Mouse (Mus musculus) c-Kit-positive CD71-positive TER-119-positive erythroid progenitor cells, embryonic 14.5 days (primary cell): Measurements from ENCODE around the gene Anapc16.
"Not testable (repeated sequence)": the region's sequence is repeated elsewhere in the genome, so short reads cannot be mapped to it uniquely, and the experiment has no call there.

ENCODE experiments used
- DNase-seq: peaks from one replicate; pipeline ENCODE4 v3.0.0-alpha.2; 2013; ENCODE audit warnings: low spot score

The Anapc16 gene

DNA sequence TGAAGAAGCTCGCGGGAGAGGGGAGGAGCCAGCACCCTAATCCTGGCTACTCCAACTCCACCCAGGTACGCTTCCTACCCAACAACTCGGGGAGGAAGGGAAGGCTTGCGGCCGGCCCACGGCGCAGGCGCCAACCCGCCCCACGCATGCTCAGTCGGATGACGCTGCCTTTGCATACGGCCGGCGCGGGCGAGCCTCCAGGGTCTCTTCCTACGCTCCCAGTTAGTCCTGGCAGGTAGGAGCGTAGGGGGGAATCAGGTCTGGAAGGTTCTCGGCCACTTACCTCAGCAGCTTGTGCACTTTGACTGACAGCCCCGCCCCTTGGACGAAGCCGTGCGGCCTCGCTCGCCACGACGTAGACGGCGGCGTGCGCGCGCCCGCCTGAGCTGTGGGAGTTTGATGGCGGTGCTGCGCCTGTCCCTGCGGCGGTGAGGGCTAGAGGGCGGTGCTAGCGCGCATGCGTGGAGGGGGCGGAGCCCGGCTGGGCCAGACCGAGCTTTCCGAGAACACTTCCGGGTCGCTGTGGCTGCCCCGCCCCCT is at the start of gene Anapc16, which contains the start of gene Ascc1:
Gene Anapc16, minus strand, starts transcription at position 463 of the 540 bp plus-strand sequence.
Gene Ascc1, plus strand, starts transcription at position 133 of the 540 bp plus-strand sequence.
- peak; percentile 96 for DNase-seq

DNA sequence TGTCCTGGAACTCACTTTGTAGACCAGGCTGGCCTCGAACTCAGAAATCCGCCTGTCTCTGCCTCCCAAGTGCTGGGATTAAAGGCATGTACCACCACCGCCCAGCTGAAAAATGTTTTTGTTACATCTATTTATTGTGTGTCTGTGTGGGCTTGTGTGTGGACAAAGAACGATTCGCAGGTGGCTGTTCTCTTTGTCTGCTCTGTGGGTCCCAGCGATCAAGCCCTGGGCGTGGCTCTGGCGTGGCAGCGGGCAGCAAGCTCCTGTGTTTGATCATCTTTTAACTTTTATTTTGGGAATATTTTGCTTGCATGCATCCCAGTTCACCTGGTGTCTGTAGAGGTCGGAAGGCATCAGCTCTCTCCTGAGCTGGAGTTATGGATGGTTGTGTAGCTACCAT is 47.6 kb upstream of the Anapc16 start:
- no peak for DNase-seq

DNA sequence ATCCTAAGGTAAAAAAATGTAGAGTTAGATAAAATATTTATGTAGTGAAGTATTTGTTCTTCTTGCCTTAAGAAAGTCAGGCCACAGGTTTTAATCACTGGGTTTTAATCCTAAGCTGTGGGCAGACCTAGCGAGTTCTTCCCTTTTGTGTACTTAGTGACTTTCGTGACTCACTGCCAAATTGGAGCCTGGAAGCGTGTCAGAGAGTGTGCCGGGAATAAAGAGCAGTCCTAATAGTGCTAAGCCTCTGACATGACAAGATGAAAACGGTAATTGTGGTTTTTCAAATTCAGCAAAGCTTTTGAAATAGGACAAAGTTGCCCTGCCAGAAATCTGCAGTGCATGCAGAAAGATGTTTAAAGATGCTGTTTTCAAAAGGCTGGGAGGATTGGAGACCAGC is 43.8 kb upstream of the Anapc16 start:
- DNase-seq = no peak

DNA sequence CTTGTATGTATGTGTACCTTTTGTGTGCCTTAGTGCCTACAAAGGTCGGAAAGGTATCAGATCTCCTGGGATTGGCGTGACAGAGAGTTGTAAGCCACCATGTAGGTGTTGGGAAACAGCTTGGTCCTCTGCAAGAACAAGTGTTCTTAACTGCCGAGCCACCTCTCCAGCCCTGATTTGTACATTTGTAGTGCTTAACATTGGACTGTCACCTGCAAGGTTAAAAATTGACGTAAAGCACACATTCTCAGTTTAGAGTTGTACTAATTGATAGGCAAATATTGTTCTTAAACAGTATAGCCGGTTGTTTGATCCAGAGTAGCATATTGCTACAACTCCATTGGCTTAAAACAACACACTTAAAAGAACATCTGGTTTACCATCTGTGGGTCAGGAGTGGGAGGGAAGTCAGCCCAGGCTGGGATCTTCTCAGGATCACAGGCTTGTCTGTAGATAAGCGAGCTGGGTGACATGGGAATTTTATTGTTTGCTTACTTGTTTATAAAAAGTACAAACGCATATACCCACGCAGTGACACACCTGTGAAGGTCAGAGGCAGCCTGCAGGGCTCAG is 39.5 kb upstream of the Anapc16 start:
- no peak for DNase-seq

DNA sequence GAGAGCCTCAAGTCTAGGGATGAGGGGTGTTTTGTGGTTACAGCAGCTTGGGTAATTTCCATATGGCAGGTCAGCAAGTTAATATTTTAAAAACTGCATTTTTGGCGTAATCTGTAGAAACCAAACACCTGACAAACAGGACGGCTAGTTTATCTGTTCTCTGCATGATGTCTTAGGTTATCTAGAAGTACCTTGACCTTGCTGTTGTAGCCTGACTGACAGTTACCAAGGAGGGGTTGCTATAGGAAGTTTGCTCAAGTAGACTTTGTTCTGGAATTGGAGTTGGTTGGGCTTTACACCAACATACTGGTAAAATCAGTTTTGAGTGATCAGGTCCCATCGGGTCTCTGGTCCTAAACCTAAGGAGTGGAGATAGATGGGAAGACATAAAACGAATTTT is 32.8 kb upstream of the Anapc16 start:
- DNase-seq = peak; percentile 12

DNA sequence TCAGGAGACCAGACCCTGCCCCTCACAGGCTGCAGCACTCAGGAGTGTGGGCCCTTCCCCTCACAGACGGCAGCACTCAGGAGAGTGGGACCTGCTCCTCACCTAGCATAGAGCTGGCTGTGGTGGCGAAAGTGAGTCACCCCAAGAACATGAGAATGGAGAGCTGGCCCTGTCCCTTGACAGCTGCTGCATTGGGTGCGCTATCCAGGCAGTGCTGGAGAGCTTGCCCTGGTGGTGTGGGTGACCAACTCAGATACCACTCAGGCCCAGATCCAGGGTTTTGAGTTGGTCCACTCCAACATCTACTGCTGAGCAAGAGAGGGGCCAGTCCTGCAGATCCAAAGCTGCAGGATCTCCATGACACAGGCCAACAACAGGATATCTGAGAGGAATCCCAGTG is 31.7 kb upstream of the Anapc16 start:
- DNase-seq = no peak

DNA sequence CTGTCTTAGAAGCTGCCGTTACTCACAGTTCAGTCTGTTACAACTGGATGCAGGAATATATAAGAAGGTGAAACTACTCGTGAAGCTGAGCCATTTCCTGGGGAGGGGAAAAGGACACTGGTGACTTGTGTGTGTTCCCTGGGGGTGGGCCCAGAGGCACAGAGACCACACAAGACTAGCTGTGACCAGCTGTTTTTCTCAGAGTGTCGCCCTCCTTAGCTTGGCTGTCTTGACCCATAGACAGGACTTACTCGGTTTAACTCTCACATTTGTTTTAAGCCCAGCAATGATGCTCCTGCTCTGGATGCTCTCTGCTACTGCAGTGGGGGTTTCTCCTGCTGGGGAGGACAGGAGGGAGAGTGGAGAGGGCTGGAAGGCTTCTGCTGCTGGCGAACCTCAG is 30.1 kb upstream of the Anapc16 start:
- no peak for DNase-seq

DNA sequence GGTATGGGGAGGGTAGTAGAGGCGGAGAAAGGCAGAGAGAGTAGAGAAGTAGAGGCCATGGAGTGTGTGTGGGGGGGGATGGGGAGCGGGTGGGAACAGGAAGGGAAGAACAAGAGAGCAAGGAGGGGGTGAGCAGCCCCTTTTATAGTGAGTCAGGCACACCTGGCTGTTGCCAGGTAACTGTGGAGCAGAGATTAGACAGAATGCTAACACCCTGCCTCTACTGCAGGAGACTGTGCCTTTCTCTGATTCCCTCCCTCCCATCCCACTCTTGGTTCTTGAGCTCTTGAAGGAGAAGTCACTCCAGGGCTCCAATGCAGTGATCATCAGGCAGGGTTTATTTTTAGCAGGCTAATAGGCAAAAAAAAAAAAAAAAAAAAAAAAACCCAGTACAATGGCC is 29.7 kb upstream of the Anapc16 start:
- DNase-seq = no peak

DNA sequence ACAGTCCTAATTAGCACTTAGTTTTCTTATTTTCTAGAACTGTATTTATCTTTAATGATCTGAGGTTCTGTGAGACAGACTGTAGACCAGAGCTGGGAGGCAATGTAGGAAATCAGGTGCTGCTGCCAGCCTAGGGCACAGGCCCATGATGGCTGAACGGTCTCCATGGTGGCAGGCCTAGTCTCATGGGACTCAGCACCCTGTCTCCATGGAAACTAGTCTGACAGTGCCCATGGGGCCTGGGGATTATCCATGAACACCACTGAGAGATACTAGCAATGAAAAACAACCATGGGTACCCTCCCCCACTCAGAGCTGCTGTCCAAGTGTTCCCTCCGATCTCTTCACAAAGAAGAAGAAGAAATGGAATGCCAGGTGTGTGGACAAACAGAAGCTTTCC is 29.1 kb upstream of the Anapc16 start:
- DNase-seq = no peak

DNA sequence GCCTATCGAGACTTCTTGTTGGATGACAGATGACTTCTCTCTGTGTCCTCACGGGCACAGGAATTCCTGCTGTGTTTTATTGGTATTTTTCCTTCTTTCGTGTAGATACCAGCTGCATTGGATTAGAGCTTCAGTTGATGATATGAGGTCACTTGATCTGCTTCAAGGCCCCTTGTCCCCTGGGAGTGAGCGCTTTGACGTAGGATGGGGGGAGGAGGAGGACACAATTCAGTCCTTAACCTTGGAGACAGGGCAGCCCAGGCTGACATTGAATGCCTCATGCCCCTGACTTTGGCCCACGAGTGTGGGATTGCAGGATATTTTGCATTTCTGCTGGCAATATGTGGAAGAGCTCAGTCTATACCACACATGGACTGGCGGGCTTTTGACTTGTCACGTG is 28.6 kb upstream of the Anapc16 start:
- DNase-seq = no peak

DNA sequence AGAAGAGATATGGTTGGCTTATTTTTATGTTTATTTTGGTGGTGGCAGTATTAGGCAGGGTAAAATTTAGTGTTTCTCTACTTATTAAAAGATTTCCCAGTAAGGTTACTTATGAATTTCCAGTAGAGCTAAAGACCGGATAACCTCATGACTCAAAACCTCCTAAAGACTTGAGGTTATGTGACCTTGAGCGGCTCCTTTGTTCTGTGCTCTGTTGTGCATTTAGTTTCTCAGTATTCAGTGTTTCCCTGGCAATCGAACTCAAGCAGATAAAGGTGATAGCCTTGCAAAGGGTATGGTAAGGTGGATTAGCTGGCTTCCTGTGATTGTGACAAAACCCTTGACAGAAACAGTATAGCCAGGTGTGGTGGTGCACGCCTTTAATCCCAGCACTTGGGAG is 26.5 kb upstream of the Anapc16 start:
- DNase-seq = no peak

DNA sequence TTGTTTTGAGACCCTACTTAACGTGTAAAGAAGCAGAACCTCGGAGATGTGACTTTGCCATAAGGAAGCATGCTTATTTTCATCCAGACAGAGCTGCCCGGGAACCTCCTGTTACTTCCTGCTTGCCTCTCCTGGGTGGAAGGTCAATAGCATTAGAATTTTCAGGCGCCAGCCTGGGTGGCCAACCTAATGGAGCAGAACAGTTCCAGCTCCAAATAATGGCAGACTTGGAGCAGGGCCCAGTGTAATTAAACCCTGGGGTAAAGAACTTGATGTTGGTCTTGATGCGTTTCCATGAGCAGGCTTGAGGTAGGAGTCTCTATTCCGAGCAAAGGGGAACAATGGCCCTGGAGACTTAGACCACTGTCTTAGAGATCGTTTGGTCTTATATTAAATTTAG is 26.0 kb upstream of the Anapc16 start:
- DNase-seq = no peak

DNA sequence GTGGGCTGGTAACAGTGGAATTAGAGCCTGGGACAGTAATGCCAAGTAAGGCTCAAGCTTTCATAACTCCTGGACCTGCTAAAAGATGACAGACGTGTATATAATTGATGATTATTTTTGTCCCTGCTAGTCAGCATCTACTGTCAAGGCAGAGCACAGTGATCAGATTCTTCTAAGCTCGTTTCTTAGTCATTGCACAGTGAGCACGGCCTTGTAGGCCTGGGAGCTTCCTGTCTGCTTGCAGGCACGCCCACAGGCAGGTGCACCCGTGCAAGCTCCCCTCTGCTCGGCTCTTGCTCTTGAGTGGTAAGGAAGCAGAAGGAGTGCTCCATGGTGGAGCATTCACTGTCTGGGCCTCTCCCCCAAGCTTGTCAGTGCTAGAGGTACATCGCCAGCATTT is 25.2 kb upstream of the Anapc16 start:
- DNase-seq = no peak

DNA sequence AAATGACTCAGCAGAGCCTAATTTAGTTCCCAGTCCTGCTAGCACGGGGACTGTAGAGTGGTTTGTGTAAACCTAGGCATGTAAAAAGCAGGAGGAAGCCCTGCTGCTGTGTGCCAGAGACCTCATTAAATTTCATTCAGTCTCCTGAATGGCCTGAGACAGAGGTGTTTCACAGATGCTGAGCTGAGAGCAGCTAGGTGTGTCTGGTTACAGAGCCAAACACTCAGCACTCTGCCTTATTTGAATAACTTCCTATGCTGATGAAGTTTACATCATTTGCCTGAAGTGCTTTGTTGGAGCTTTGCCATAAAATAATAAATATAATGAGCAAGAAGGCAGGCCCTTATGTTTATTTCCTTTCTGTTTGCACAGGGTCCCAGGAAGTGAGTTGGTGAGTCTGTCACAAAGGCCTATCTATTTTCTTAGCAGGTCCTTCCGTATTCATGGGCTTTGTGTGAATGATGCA is 24.7 kb upstream of the Anapc16 start:
- no peak for DNase-seq

DNA sequence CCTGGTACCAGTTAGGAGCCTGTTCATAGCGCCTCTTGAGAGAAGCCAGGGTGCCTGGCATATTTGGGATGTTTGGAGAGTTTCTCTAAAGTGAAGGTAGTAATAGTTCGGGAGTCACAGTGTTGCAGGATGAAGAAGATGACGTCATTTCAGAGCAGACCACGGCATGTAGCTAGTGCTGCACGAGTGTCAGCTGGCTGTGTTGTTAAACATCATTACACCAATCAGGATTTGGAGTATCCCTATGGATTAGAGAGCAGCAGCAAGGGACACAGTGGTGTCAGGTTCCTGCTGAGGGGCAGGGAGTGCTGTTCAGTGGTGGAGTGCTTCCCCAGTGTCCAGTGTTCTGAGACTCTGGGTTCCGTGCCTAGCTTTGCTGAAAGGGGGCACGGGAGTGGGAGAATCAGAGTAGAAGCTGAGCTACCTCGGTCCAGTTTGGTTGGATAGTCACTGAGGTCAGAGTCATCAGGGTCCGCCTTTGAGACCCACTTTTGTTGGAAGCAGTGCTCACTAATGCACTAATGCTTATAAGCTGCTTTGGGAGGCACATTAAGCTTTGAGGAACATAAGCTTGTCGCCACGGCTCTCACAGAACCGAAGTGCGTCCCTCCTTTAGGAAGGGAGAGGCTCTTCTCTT is 23.9 kb upstream of the Anapc16 start:
- DNase-seq = no peak

DNA sequence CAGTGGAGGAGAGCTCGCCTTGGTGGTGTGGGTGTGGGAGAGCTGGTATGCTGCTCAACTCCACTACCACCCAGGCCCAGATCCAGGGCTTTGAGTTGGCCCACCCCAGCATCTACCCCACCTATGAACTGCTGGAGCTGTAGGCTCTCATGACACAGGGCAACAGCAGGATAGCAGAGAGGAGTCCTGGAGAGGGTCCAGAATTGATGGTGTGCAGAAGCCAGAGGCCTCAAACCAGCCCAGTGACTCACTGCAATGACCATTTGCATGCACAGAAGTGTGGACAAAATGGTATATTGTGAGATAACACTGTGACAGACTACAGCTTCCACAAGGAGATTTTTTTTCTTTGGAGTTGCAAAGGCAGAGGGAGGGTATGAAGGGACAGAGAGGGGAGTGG is 20.8 kb upstream of the Anapc16 start:
- DNase-seq = no peak

DNA sequence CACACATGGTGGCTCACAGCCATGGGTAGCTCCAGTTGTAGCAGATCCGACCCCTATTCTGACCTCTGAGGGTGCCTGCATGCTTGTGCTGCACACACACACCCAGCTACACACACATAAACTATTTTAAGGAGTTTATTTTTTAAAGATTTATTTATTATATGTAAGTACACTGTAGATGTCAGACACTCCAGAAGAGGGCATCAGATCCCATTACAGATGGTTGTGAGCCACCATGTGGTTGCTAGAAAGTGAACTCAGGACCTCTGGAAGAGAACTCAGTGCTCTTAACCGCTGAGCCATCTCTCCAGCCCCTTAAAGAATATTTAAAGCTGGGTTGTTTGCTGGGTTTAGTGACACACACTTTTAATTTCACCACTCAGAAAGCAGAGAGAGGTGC is 16.4 kb upstream of the Anapc16 start:
- no peak for DNase-seq

DNA sequence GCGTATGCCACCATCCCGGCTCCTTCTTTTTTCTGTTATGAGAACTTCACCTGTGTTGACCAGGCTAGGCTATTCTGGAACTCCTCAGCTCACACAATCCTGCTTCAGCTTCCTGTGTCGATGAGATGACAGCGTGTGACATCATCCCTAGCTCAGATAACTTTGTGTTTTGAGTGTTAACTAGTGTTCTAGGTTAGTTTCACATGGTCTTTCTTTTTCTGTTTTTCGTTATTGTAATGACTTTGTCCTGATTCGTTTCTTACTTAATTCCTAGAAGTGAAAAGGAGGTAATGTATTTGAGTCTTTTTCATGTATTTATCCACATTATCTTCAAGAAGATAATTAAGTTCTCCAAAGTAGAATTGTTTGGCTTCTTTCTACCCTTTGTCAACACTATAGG is 13.3 kb upstream of the Anapc16 start:
- no peak for DNase-seq

DNA sequence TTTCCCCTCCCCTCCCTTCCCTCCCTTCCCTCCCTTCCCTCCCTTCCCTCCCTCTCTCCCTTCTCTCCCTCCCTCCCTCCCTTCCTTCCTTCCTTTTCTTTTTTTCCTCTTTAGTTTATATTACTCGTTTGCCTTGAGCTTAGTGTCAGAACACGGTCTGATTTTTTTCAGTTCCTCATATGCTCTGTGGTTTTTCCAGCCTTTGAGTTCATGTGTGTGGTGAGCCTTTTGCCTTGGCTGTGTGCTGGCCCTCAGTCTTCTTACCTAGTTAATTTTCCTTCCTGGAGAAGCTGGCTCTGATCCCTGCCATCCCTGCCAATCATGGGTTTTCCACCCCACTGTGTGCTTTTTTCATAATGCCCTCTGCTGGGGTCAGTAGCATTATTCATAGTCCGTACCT is 6.2 kb upstream of the Anapc16 start:
- DNase-seq = no peak

DNA sequence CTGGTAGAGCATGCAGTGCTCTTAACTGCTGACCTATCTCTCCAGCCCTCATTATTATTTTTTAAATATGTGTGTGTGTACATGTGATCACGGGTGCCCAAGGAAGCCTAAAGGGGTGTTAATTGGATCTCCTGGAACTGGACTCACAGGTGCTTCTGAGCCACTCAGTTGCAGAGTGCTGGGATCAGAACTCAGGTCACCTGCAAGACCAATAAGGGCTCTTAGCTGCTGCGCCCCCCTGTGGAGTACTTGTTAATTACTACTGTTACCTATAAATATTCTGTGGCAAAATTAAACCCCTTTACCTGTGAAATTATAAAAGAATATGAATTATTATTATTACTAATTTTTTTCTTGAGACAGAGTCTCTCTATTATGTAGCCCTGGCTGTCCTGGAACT is 2.3 kb upstream of the Anapc16 start:
- DNase-seq = peak; percentile 59

DNA sequence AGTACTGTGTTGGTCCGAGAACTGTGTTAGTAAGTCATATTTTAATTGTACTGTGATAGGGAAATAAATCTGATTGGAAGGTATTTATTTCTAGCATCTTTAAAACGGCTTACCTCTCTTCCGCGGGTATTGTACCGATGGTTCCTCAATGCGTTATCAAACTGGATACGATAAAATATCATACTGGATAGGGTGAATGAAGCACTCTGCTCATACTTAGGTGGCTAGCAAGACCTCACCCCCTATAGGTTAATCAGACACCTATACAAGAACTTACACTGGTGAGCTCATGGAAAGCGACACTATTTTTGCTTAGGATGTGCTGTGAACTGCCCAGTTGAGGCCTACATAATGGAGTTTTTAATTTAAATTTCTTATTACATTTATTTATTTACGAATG is 912 bp upstream of the Anapc16 start:
- DNase-seq = no peak

DNA sequence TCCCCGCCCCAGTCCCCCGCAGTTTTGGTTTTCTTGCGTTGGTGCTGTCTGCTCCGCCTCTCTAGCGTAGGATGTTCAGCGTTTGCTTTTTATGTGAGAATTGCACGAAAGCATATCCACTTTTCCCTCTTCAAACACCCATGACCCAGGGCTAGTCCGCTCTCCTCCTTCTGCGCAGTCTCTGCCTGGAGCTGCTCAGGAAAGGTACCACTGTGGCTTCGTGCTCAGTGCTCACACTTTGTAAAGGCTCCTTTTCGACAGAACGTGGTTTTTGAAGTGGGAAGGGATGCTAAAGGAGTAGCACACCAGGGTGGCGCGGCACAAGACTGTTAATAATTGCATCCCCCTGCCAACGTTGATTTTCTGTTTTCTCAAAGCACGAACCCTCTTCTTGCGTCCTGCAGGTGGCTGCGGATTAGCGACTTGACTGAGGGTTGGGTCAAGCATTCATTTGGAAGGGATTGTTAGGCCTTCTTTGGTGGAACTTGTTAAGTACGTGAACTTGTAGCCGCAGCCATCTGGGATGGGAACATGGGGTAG is 348 bp upstream of the Anapc16 start:
- no peak for DNase-seq

DNA sequence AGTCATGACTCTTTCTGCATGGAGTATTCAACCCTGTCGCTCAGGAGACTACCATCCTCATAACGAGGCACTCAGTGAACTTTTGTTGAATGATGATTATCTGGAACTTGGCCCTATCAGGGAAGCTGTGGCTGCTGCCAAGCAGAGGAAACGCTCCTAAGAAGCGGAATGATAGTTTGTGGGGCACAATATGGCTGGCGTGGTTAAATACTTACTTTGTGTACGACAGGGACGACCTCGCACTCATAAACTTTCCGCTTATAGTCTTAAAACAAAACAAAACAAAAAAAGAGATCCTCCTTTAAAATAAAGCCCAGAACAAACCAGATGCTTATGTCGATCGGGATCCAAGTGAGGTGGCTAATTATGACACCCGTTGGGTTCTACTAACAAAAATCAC is 732 bp downstream of the Anapc16 start:
- DNase-seq = peak; percentile 54

DNA sequence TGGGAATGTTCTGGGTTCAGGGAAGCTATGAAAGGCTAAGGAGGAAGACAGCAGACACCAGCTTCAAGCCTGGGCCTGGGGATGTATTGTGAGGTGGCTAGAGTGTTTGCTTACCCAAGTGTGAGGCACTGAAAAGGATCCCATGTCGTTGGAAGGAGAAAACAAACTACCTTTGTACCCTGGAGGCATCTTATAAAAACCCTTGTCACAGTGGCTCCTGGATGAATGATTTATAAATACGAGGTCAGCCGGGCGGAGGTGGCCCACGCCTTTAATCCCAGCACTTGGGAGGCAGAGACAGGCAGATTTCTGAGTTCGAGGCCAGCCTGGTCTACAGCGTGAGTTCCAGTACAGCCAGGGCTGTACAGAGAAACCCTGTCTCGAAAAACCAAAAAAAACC is 1.3 kb downstream of the Anapc16 start:
- DNase-seq = not testable (repeated sequence)
